Mouse (Mus musculus): ENCODE data around the gene Rnf207.

GRCm38 (mm10) chr4:152362180-152362579 lies 43.4 kb upstream of the Rnf207 start:
- TF ChIP-seq CTCF (IDR thresholded peaks at IDR 0.05; ENCODE audit: control insufficient read depth, insufficient read depth, insufficient replicate concordance, low read depth, low read length) (no peak), POLR2A (IDR thresholded peaks at IDR 0.05; ENCODE audit: control insufficient read depth, low read depth, low read length) (no peak)
